Mouse (Mus musculus): ENCODE data around the gene Cox14. TPM values are rescaled to one million over a fixed set of nuclear protein-coding genes. Genes with fewer than 3 reads are reported as not detected.

Cox14 gene
- polyA plus RNA-seq, 1 experiment from 2014 or later = 164 TPM

Other genes starting within 250 kb of the Cox14 start
- gene Faim2, start 197.5 kb upstream of the Cox14 start, polyA plus RNA-seq (2016; fragmentation: Nextera tagmentation; extraction: Ambion mirVana) = 0.59 and 0.68 TPM in 2 replicates
- 0.15 TPM in 1 of 2 replicates, not detected in the other for gene Aqp2, start 146.6 kb upstream of the Cox14 start, polyA plus RNA-seq (2016; fragmentation: Nextera tagmentation; extraction: Ambion mirVana)
- gene Aqp5, start 134.8 kb upstream of the Cox14 start, polyA plus RNA-seq (2016; fragmentation: Nextera tagmentation; extraction: Ambion mirVana) = 3.5 and 5.3 TPM in 2 replicates
- gene Aqp6, start 124.2 kb upstream of the Cox14 start, polyA plus RNA-seq (2016; fragmentation: Nextera tagmentation; extraction: Ambion mirVana) = 0.06 TPM in 1 of 2 replicates, not detected in the other
- 138 TPM in 2 replicates for gene Racgap1, start 74.0 kb upstream of the Cox14 start, polyA plus RNA-seq (2016; fragmentation: Nextera tagmentation; extraction: Ambion mirVana)
- 3.2 and 5.2 TPM in 2 replicates for gene Asic1, start 55.2 kb upstream of the Cox14 start, polyA plus RNA-seq (2016; fragmentation: Nextera tagmentation; extraction: Ambion mirVana)
- 31.1 and 45.5 TPM in 2 replicates for gene Smarcd1, start 23.5 kb upstream of the Cox14 start, polyA plus RNA-seq (2016; fragmentation: Nextera tagmentation; extraction: Ambion mirVana)
- gene Gm17349, start 20.1 kb upstream of the Cox14 start, polyA plus RNA-seq (2016; fragmentation: Nextera tagmentation; extraction: Ambion mirVana) = not detected in 2 replicates
- gene Gpd1, start 8.1 kb upstream of the Cox14 start, polyA plus RNA-seq (2016; fragmentation: Nextera tagmentation; extraction: Ambion mirVana) = 0.74 and 0.87 TPM in 2 replicates
- 56.5 and 60.3 TPM in 2 replicates for gene Cers5, start 47.3 kb downstream of the Cox14 start, polyA plus RNA-seq (2016; fragmentation: Nextera tagmentation; extraction: Ambion mirVana)
- gene Lima1, start 149.8 kb downstream of the Cox14 start, polyA plus RNA-seq (2016; fragmentation: Nextera tagmentation; extraction: Ambion mirVana) = 25.9 and 29.4 TPM in 2 replicates
- gene Fam186a, start 241.4 kb downstream of the Cox14 start, polyA plus RNA-seq (2016; fragmentation: Nextera tagmentation; extraction: Ambion mirVana) = 0.05 TPM in 1 of 2 replicates, not detected in the other
- gene Larp4, start 244.4 kb downstream of the Cox14 start, polyA plus RNA-seq (2016; fragmentation: Nextera tagmentation; extraction: Ambion mirVana) = 36.3 and 41.2 TPM in 2 replicates